Mouse (Mus musculus): Measurements from ENCODE around the gene Kcnj8. TPM values are rescaled to one million over a fixed set of nuclear protein-coding genes. Genes with fewer than 3 reads are reported as not detected.

Kcnj8 gene
- polyA plus RNA-seq, 1 experiment from 2014 or later, result 11.4 TPM

- Histone ChIP-seq H3K9ac (replicated peaks) (no peak overlapping the region), H3K4me1 (replicated peaks) (no peaks in the 10 kb centered on the region), H3K4me2 (replicated peaks) (no peak overlapping the region), H3K27ac (no peak overlapping the region), H3K36me3 (no peaks in the 10 kb centered on the region), H3K27me3 (no peaks in the 10 kb centered on the region), H3K4me3 (replicated peaks) (no peak overlapping the region), H3K9me3 (no peaks in the 10 kb centered on the region)
- no peak for ATAC-seq
- WGBS, result 86% methylated on average over 4 of the region's 4 CpGs
Observed at GRCm38 (mm10) chr6:142543648-142544047, 27.8 kb downstream of the Kcnj8 start.

GRCm38 (mm10) chr6:142542800-142543175 lies 28.6 kb downstream of the Kcnj8 start:
- no peaks in the 10 kb centered on the region for H3K27me3 ChIP-seq
- H3K9me3 ChIP-seq, result no peaks in the 10 kb centered on the region
- no peak overlapping the region for H3K4me3 ChIP-seq (replicated peaks)
- H3K4me2 ChIP-seq (replicated peaks), result no peak overlapping the region
- 89% methylated on average over 6 of the region's 6 CpGs for WGBS
- no peaks in the 10 kb centered on the region for H3K36me3 ChIP-seq
- H3K9ac ChIP-seq (replicated peaks), result no peak overlapping the region
- H3K27ac ChIP-seq, result no peak overlapping the region
- ATAC-seq, result no peak
- no peaks in the 10 kb centered on the region for H3K4me1 ChIP-seq (replicated peaks)

GRCm38 (mm10) chr6:142542082-142542799 lies 29.2 kb downstream of the Kcnj8 start:
- WGBS, result 85% methylated on average over 8 of the region's 8 CpGs
- Histone ChIP-seq H3K36me3 (no peaks in the 10 kb centered on the region), H3K9me3 (no peaks in the 10 kb centered on the region), H3K9ac (replicated peaks) (no peak overlapping the region), H3K27ac (no peak overlapping the region), H3K4me1 (replicated peaks) (no peaks in the 10 kb centered on the region), H3K27me3 (no peaks in the 10 kb centered on the region), H3K4me2 (replicated peaks) (no peak overlapping the region), H3K4me3 (replicated peaks) (no peak overlapping the region)
- no peak for ATAC-seq

GRCm38 (mm10) chr6:142540561-142541160 lies 30.8 kb downstream of the Kcnj8 start:
- Histone ChIP-seq H3K36me3 (no peaks in the 10 kb centered on the region), H3K4me3 (replicated peaks) (no peak overlapping the region), H3K4me2 (replicated peaks) (no peak overlapping the region), H3K9me3 (no peaks in the 10 kb centered on the region), H3K4me1 (replicated peaks) (no peaks in the 10 kb centered on the region), H3K27me3 (no peaks in the 10 kb centered on the region), H3K9ac (replicated peaks) (no peak overlapping the region), H3K27ac (no peak overlapping the region)
- 91% methylated on average over 10 of the region's 10 CpGs for WGBS
- ATAC-seq, result no peak

- Histone ChIP-seq H3K36me3 (no peaks in the 10 kb centered on the region), H3K4me1 (replicated peaks) (no peaks in the 10 kb centered on the region), H3K9me3 (no peaks in the 10 kb centered on the region), H3K4me2 (replicated peaks) (no peak overlapping the region), H3K9ac (replicated peaks) (no peak overlapping the region), H3K27me3 (no peaks in the 10 kb centered on the region), H3K27ac (no peak overlapping the region), H3K4me3 (replicated peaks) (no peak overlapping the region)
- ATAC-seq, result no peak
- 93% methylated on average over 5 of the region's 5 CpGs for WGBS
Observed at GRCm38 (mm10) chr6:142540131-142540530, 31.3 kb downstream of the Kcnj8 start.

GRCm38 (mm10) chr6:142538503-142538902 lies 32.9 kb downstream of the Kcnj8 start:
- Histone ChIP-seq H3K4me2 (replicated peaks) (no peak overlapping the region), H3K27me3 (no peaks in the 10 kb centered on the region), H3K9me3 (no peaks in the 10 kb centered on the region), H3K4me1 (replicated peaks) (no peaks in the 10 kb centered on the region), H3K27ac (no peak overlapping the region), H3K9ac (replicated peaks) (no peak overlapping the region), H3K36me3 (no peaks in the 10 kb centered on the region), H3K4me3 (replicated peaks) (no peak overlapping the region)
- ATAC-seq, result no peak
- 87% methylated on average over 17 of the region's 17 CpGs for WGBS

- Histone ChIP-seq H3K4me2 (replicated peaks) (no peak overlapping the region), H3K9ac (replicated peaks) (no peak overlapping the region), H3K36me3 (no peaks in the 10 kb centered on the region), H3K4me1 (replicated peaks) (no peaks in the 10 kb centered on the region), H3K27ac (no peak overlapping the region), H3K9me3 (no peaks in the 10 kb centered on the region), H3K27me3 (no peaks in the 10 kb centered on the region), H3K4me3 (replicated peaks) (no peak overlapping the region)
- WGBS, result 90% methylated on average over 5 of the region's 5 CpGs
- no peak for ATAC-seq
Observed at GRCm38 (mm10) chr6:142533412-142533811, 38.0 kb downstream of the Kcnj8 start.

- Histone ChIP-seq H3K4me1 (replicated peaks) (no peaks in the 10 kb centered on the region), H3K36me3 (no peaks in the 10 kb centered on the region)
- 97% methylated on average over 2 of the region's 2 CpGs for WGBS
Observed at GRCm38 (mm10) chr6:142532686-142533085, 38.7 kb downstream of the Kcnj8 start.

GRCm38 (mm10) chr6:142532141-142532540 lies 39.3 kb downstream of the Kcnj8 start:
- H3K4me3 ChIP-seq (replicated peaks), result no peak overlapping the region
- H3K27me3 ChIP-seq, result no peaks in the 10 kb centered on the region
- H3K4me1 ChIP-seq (replicated peaks), result no peaks in the 10 kb centered on the region
- no peak overlapping the region for H3K27ac ChIP-seq
- 95% methylated on average over 17 of the region's 17 CpGs for WGBS
- H3K36me3 ChIP-seq, result no peaks in the 10 kb centered on the region
- ATAC-seq, result no peak
- no peaks in the 10 kb centered on the region for H3K9me3 ChIP-seq
- H3K4me2 ChIP-seq (replicated peaks), result no peak overlapping the region
- H3K9ac ChIP-seq (replicated peaks), result no peak overlapping the region

More at GRCm38 (mm10) chr6:142532686-142533085, 38.7 kb downstream of the Kcnj8 start:
- no peak overlapping the region for H3K4me2 ChIP-seq (replicated peaks)
- H3K4me3 ChIP-seq (replicated peaks), result no peak overlapping the region
- H3K27ac ChIP-seq, result no peak overlapping the region
- ATAC-seq, result no peak
- no peak overlapping the region for H3K9ac ChIP-seq (replicated peaks)
- no peaks in the 10 kb centered on the region for H3K9me3 ChIP-seq
- no peaks in the 10 kb centered on the region for H3K27me3 ChIP-seq

GRCm38 (mm10) chr6:142530378-142530777 lies 41.0 kb downstream of the Kcnj8 start:
- no peaks in the 10 kb centered on the region for H3K9me3 ChIP-seq
- WGBS, result 87% methylated on average over 5 of the region's 5 CpGs
- H3K4me2 ChIP-seq (replicated peaks), result no peak overlapping the region
- no peak overlapping the region for H3K4me3 ChIP-seq (replicated peaks)
- no peaks in the 10 kb centered on the region for H3K27me3 ChIP-seq
- no peaks in the 10 kb centered on the region for H3K36me3 ChIP-seq
- no peak overlapping the region for H3K9ac ChIP-seq (replicated peaks)
- no peak for ATAC-seq
- H3K27ac ChIP-seq, result no peak overlapping the region
- H3K4me1 ChIP-seq (replicated peaks), result no peaks in the 10 kb centered on the region

- Histone ChIP-seq H3K9me3 (no peaks in the 10 kb centered on the region), H3K36me3 (no peaks in the 10 kb centered on the region), H3K27ac (no peak overlapping the region), H3K4me1 (replicated peaks) (no peaks in the 10 kb centered on the region), H3K4me2 (replicated peaks) (no peak overlapping the region), H3K4me3 (replicated peaks) (no peak overlapping the region), H3K9ac (replicated peaks) (no peak overlapping the region), H3K27me3 (no peaks in the 10 kb centered on the region)
- 89% methylated on average over 8 of the region's 8 CpGs for WGBS
- no peak for ATAC-seq
Observed at GRCm38 (mm10) chr6:142529680-142530079, 41.7 kb downstream of the Kcnj8 start.

GRCm38 (mm10) chr6:142527931-142528562 lies 43.4 kb downstream of the Kcnj8 start:
- Histone ChIP-seq H3K27me3 (no peaks in the 10 kb centered on the region), H3K4me3 (replicated peaks) (no peak overlapping the region), H3K36me3 (no peaks in the 10 kb centered on the region), H3K4me2 (replicated peaks) (no peak overlapping the region), H3K27ac (no peak overlapping the region), H3K9ac (replicated peaks) (no peak overlapping the region), H3K4me1 (replicated peaks) (no peaks in the 10 kb centered on the region), H3K9me3 (no peaks in the 10 kb centered on the region)
- WGBS, result 82% methylated on average over 1 of the region's 1 CpGs
- no peak for ATAC-seq
